Mouse (Mus musculus): ENCODE results near the gene Zfp710. TPM values are rescaled to one million over a fixed set of nuclear protein-coding genes. Genes with fewer than 3 reads are reported as not detected.
A peak's percentile ranks its signal among the peaks of the same experiment; 100 is the strongest.
"Not testable (repeated sequence)": the region's sequence is repeated elsewhere in the genome, so short reads cannot be mapped to it uniquely, and the experiment has no call there.

Zfp710 gene
- 14.8 and 20.8 TPM in 2 replicates for polyA plus RNA-seq (2016; fragmentation: Nextera tagmentation; extraction: Ambion mirVana)

- DNase-seq (ENCODE audit: low spot score) = peak; percentile 94
- H3K4me1 ChIP-seq = peaks cover 46% of the 10 kb centered on the region
- no peaks in the 10 kb centered on the region for H3K27me3 ChIP-seq (ENCODE audit: insufficient read depth, poor library complexity, severe bottlenecking)
- no peaks in the 10 kb centered on the region for H3K9me3 ChIP-seq
- peak within 1 kb of the TSS; percentile 93 for H3K4me3 ChIP-seq
- no peaks in the 10 kb centered on the region for H3K36me3 ChIP-seq
- H3K27ac ChIP-seq = peak within 1 kb of the TSS; percentile 99
- under 1% methylated on average over 42 of the region's 42 CpGs for WGBS
Measured at GRCm38 (mm10) chr7:80024521-80025390, at the start of gene Zfp710. Gene Zfp710 (plus strand): TSS chr7:80024814.

- Histone ChIP-seq H3K36me3 (no peaks in the 10 kb centered on the region), H3K4me3 (no peak overlapping the region), H3K27ac (no peak overlapping the region), H3K4me1 (no peaks in the 10 kb centered on the region), H3K27me3 (ENCODE audit: insufficient read depth, poor library complexity, severe bottlenecking) (no peaks in the 10 kb centered on the region), H3K9me3 (no peaks in the 10 kb centered on the region)
- 80% methylated on average over 2 of the region's 2 CpGs for WGBS
- DNase-seq (ENCODE audit: low spot score) = no peak
Measured at GRCm38 (mm10) chr7:79975316-79975715, 49.3 kb upstream of the Zfp710 start.

DNA sequence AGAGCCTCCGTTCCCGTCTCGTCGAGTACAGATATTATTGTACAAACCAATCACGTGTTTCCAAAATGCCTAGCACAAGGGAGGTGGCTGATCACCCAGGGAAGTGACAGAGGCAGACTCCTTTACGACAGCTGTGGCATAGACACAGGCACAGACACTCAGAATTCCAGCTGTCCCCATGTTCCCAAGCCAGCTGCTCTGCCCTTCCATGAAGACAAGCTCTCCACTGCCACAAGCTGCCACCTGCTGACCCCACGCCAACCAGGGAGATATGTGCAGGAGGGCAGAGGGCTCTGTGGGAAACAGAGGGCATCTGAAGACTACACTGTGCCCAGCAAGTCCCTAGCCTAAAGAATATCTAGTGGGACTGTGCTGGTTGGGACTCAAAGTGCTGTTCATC is 37.9 kb upstream of the Zfp710 start:
- DNase-seq (ENCODE audit: low spot score) = no peak
- 84% methylated on average over 7 of the region's 7 CpGs for WGBS
- Histone ChIP-seq H3K36me3 (no peaks in the 10 kb centered on the region), H3K4me1 (no peaks in the 10 kb centered on the region; the same call in 1 of the 2 replicates), H3K27me3 (ENCODE audit: insufficient read depth, poor library complexity, severe bottlenecking) (no peaks in the 10 kb centered on the region), H3K9me3 (no peaks in the 10 kb centered on the region), H3K4me3 (no peak overlapping the region), H3K27ac (no peak overlapping the region)

DNA sequence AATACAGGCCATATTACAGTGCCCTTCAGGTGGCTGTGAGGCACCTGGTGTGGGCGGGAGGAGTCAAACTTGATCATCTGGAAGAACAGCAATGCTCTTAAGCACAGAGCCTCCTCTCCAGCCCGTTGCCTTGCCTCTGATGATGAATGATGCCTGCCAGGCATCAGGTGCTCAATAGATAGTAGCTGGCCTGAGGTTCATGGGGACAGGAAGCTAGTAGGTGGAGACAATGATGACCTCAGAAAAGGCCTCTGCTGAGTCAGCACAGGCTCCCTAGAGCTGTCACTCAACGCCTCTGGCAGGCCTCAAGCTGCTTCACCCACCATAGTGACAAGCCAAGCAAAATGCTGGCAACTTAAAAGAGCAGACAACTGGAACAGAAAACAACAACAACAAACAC is 36.9 kb upstream of the Zfp710 start:
- 43% methylated on average over 3 of the region's 3 CpGs for WGBS

GRCm38 (mm10) chr7:79988466-79988865 is 36.1 kb upstream of the Zfp710 start:
- not testable (repeated sequence) for H3K9me3 ChIP-seq; DNase-seq (ENCODE audit: low spot score); H3K27ac ChIP-seq; H3K36me3 ChIP-seq; H3K4me1 ChIP-seq; H3K4me3 ChIP-seq; H3K27me3 ChIP-seq (ENCODE audit: insufficient read depth, poor library complexity, severe bottlenecking)
- WGBS = 85% methylated on average over 1 of the region's 1 CpGs

More for the DNA sequence above, 36.9 kb upstream of the Zfp710 start:
- Histone ChIP-seq H3K36me3 (no peaks in the 10 kb centered on the region), H3K27me3 (ENCODE audit: insufficient read depth, poor library complexity, severe bottlenecking) (no peaks in the 10 kb centered on the region), H3K27ac (no peak overlapping the region), H3K4me3 (no peak overlapping the region), H3K4me1 (no peaks in the 10 kb centered on the region; the same call in 1 of the 2 replicates), H3K9me3 (no peaks in the 10 kb centered on the region)
- DNase-seq (ENCODE audit: low spot score) = no peak

DNA sequence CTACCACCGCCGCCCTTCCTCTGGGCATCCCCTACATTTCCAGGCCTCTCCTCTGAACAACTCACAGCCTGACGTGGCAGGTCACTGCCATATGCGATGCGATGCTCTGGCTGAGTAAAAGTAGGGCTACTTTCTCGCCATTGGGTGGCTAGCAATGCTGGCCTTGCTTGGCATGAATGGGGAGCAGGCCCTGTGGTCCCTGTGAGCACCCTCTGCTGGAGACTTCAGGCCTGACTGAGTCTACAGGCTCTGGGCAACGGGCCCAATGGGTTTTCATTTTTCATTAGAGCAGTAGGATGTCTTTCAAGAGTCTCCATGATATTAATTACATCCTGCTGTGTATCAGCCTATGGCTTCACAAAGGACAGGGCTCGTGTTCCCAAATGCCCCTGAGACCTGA is 30.1 kb upstream of the Zfp710 start:
- 32% methylated on average over 8 of the region's 8 CpGs for WGBS
- Histone ChIP-seq H3K9me3 (no peaks in the 10 kb centered on the region), H3K36me3 (no peaks in the 10 kb centered on the region), H3K4me3 (no peak overlapping the region), H3K27me3 (ENCODE audit: insufficient read depth, poor library complexity, severe bottlenecking) (no peaks in the 10 kb centered on the region), H3K27ac (no peak overlapping the region), H3K4me1 (no peaks in the 10 kb centered on the region)
- no peak for DNase-seq (ENCODE audit: low spot score)

DNA sequence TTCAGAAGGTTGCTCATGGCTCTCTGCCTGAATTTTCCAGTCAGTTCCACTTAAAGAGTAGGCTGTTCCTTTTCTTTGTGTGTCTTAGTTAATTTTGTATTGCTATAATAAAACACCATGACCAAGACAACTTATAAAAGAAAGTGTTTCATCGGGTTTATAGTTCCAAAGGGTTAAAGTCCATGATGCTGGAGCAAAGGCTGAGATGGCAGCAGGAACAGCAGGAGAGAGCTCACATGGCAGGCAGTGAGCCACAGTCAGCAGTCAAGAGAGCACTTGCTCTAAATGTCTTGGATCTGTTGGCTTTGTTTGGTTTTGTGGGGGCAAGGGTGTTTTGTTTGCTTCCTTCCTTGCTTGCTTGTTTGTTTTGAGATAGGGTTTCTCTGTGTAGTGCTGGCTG is 26.9 kb upstream of the Zfp710 start:
- H3K27ac ChIP-seq = no peak overlapping the region
- no peaks in the 10 kb centered on the region for H3K36me3 ChIP-seq
- 83% methylated on average over 1 of the region's 1 CpGs for WGBS
- H3K4me1 ChIP-seq = no peaks in the 10 kb centered on the region
- H3K4me3 ChIP-seq = no peak overlapping the region
- no peaks in the 10 kb centered on the region for H3K9me3 ChIP-seq
- no peak for DNase-seq (ENCODE audit: low spot score)
- H3K27me3 ChIP-seq (ENCODE audit: insufficient read depth, poor library complexity, severe bottlenecking) = no peaks in the 10 kb centered on the region

DNA sequence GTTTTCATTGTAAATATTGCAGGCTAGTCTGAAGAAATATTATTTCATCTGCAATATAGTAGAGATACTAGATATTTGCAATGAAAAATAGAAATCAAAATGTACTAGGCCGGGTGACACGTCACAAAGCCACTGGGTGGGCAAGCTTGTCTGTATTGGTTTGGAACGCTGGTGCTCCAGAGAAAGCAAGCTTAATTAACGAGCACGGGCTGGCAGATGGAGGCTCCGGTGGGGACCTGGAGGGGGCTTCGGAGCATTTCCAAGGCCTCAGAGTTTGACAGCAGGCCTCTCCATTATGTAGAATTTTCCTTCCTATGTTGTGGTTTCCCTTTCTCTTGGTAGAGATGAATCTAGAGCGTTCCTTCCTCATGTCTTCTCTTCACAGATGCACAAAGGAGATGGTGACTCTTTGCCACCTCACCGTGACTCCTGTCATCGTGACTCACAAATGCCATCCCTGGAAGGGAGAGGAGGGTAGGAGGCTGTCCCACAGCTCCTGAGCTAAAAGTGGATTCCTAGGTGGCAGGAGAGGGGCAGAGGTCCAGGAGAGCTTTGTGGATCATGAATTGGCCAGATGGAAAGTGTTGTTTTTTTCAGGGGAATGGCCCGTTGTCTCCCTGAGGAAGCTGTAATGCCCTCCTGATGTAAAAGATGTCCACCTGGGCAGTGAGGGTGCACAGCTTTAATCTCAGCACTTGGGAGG is 22.1 kb upstream of the Zfp710 start:
- DNase-seq (ENCODE audit: low spot score) = no peak
- 80% methylated on average over 11 of the region's 11 CpGs for WGBS
- H3K27ac ChIP-seq = no peak overlapping the region
- peaks cover 4% of the 10 kb centered on the region; the same call in 1 of the 2 replicates for H3K27me3 ChIP-seq (ENCODE audit: insufficient read depth, poor library complexity, severe bottlenecking)
- H3K36me3 ChIP-seq = no peaks in the 10 kb centered on the region
- H3K4me1 ChIP-seq = no peaks in the 10 kb centered on the region
- H3K9me3 ChIP-seq = no peaks in the 10 kb centered on the region
- H3K4me3 ChIP-seq = no peak overlapping the region

GRCm38 (mm10) chr7:80004776-80005554 is 19.6 kb upstream of the Zfp710 start:
- Histone ChIP-seq H3K36me3 (no peaks in the 10 kb centered on the region), H3K27me3 (ENCODE audit: insufficient read depth, poor library complexity, severe bottlenecking) (peaks cover 4% of the 10 kb centered on the region; the same call in 1 of the 2 replicates), H3K9me3 (no peaks in the 10 kb centered on the region), H3K27ac (no peak overlapping the region), H3K4me3 (no peak overlapping the region), H3K4me1 (no peaks in the 10 kb centered on the region)
- 60% methylated on average over 18 of the region's 20 CpGs for WGBS
- no peak for DNase-seq (ENCODE audit: low spot score)

- WGBS = 60% methylated on average over 5 of the region's 5 CpGs
- Histone ChIP-seq H3K27me3 (ENCODE audit: insufficient read depth, poor library complexity, severe bottlenecking) (peaks cover 2% of the 10 kb centered on the region; the same call in 1 of the 2 replicates), H3K36me3 (no peaks in the 10 kb centered on the region), H3K4me3 (no peak overlapping the region), H3K4me1 (no peaks in the 10 kb centered on the region), H3K9me3 (no peaks in the 10 kb centered on the region), H3K27ac (no peak overlapping the region)
- no peak for DNase-seq (ENCODE audit: low spot score)
Measured at GRCm38 (mm10) chr7:80010680-80011079, 13.9 kb upstream of the Zfp710 start.

- Histone ChIP-seq H3K9me3 (no peaks in the 10 kb centered on the region), H3K27ac (no peak overlapping the region), H3K4me1 (no peaks in the 10 kb centered on the region), H3K4me3 (no peak overlapping the region), H3K36me3 (no peaks in the 10 kb centered on the region), H3K27me3 (ENCODE audit: insufficient read depth, poor library complexity, severe bottlenecking) (no peaks in the 10 kb centered on the region)
- 64% methylated on average over 2 of the region's 2 CpGs for WGBS
- DNase-seq (ENCODE audit: low spot score) = no peak
Measured at GRCm38 (mm10) chr7:80011470-80011869, 13.1 kb upstream of the Zfp710 start.

GRCm38 (mm10) chr7:80013884-80014550 is 10.6 kb upstream of the Zfp710 start:
- WGBS = 54% methylated on average over 7 of the region's 7 CpGs
- Histone ChIP-seq H3K27me3 (ENCODE audit: insufficient read depth, poor library complexity, severe bottlenecking) (no peaks in the 10 kb centered on the region), H3K9me3 (no peaks in the 10 kb centered on the region), H3K4me3 (no peak overlapping the region), H3K27ac (no peak overlapping the region), H3K36me3 (no peaks in the 10 kb centered on the region), H3K4me1 (no peaks in the 10 kb centered on the region)
- no peak for DNase-seq (ENCODE audit: low spot score)
